Mouse (Mus musculus): Measurements from ENCODE around the gene Unc13a. TPM values are rescaled to one million over a fixed set of nuclear protein-coding genes. Genes with fewer than 3 reads are reported as not detected.
A peak's percentile ranks its signal among the peaks of the same experiment; 100 is the strongest.

Gene Unc13a
- total RNA-seq, 2 experiments from 2014 or later: 1.3 to 1.4 TPM

GRCm38 (mm10) chr8:71665331-71666130 is 6.0 kb downstream of the Unc13a start:
- DNase-seq: peak; percentile 82

- DNase-seq: peak; percentile 92
Measured at GRCm38 (mm10) chr8:71660325-71661120, 11.0 kb downstream of the Unc13a start.

GRCm38 (mm10) chr8:71659751-71660150 is 11.8 kb downstream of the Unc13a start:
- DNase-seq: no peak

GRCm38 (mm10) chr8:71658515-71659049 is 13.0 kb downstream of the Unc13a start:
- no peak for DNase-seq

GRCm38 (mm10) chr8:71657816-71658215 is 13.7 kb downstream of the Unc13a start:
- DNase-seq: no peak

GRCm38 (mm10) chr8:71654600-71654999 is 17.0 kb downstream of the Unc13a start:
- no peak for DNase-seq

- no peak for DNase-seq
Measured at GRCm38 (mm10) chr8:71645510-71645909, 26.0 kb downstream of the Unc13a start.

GRCm38 (mm10) chr8:71639318-71639717 is 32.2 kb downstream of the Unc13a start:
- DNase-seq: no peak

GRCm38 (mm10) chr8:71638321-71638720 is 33.2 kb downstream of the Unc13a start:
- DNase-seq: no peak

- DNase-seq: no peak
Measured at GRCm38 (mm10) chr8:71637149-71638095, 34.1 kb downstream of the Unc13a start.

GRCm38 (mm10) chr8:71633981-71634667 is 37.4 kb downstream of the Unc13a start:
- DNase-seq: peak; percentile 52

- peak; percentile 66 for DNase-seq
Measured at GRCm38 (mm10) chr8:71633164-71633563, 38.4 kb downstream of the Unc13a start.

- DNase-seq: no peak
Measured at GRCm38 (mm10) chr8:71631897-71632296, 39.7 kb downstream of the Unc13a start.

GRCm38 (mm10) chr8:71630761-71631160 is 40.8 kb downstream of the Unc13a start:
- DNase-seq: no peak

- peak; percentile 50 for DNase-seq
Measured at GRCm38 (mm10) chr8:71629781-71630212, 41.8 kb downstream of the Unc13a start.

- DNase-seq: peak; percentile 94
Measured at GRCm38 (mm10) chr8:71629096-71629697, 42.4 kb downstream of the Unc13a start.

- no peak for DNase-seq
Measured at GRCm38 (mm10) chr8:71628396-71629095, 43.0 kb downstream of the Unc13a start.

- DNase-seq: peak; percentile 34
Measured at GRCm38 (mm10) chr8:71627265-71628099, 44.1 kb downstream of the Unc13a start.

- no peak for DNase-seq
Measured at GRCm38 (mm10) chr8:71626753-71627152, 44.8 kb downstream of the Unc13a start.
